Comparison of ENCODE assay signal across 36 mouse cellular contexts in the genomic region with DNA sequence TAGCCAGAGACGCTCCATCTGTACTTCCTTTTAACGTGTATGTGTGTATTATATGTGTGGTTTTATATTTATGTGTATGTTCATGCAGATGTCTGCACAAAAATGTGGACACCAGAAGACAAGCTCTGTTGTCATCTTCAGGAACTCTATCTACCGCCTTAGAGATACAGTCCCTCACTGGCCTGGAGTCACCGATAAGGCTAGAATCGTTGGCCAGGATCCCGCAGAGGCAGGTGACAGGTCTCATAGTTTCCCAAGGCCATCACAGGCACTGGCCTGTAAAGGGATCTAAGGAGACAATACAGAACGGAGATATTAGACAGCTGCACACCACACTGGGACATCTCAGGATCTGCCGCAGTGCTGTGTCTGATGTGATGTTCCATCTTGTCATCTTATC. TPM values are rescaled to one million over a fixed set of nuclear protein-coding genes. Genes with fewer than 3 reads are reported as not detected.
DNase-seq lines count a peak whose midpoint lies in the region; ATAC-seq and TF ChIP-seq lines count a peak whose summit lies in the region.
"Had no signal": no experiment of that assay in that cellular context is flagged by ENCODE, and none has a peak within 500 bp of the region (broad histone marks: within the 10 kb centered on the region; RNA-seq: fewer than 3 reads in every experiment).

No protein-coding gene starts in this region.

- TF ChIP-seq POLR2A in MEL (IDR thresholded peaks at IDR 0.05; ENCODE audit: control insufficient read depth in 1 of 2, insufficient read depth in 1 of 2, low read depth in 1 of 2, low read length in 2 of 2, poor library complexity in 1 of 2), result no peak

- peaks cover 12 to 35% of the 10 kb centered on the region in 2 experiments for H3K4me1 ChIP-seq in MEL (ENCODE audit: control insufficient read depth in 1 of 2, insufficient read depth in 2 of 2, low read length in 2 of 2)
- peaks cover 66% of the 10 kb centered on the region for H3K4me1 ChIP-seq in liver, embryonic 13.5 days (replicated peaks)
- no peaks in the 10 kb centered on the region for H3K4me1 ChIP-seq in hindbrain, embryonic 12.5 days
- no peaks in the 10 kb centered on the region for H3K4me1 ChIP-seq in kidney, embryonic 16.5 days (ENCODE audit: insufficient read depth, low read length)
- H3K4me1 ChIP-seq in midbrain, embryonic 14.5 days (ENCODE audit: control insufficient read depth, insufficient read depth, low read length), result no peaks in the 10 kb centered on the region
- H3K4me1 ChIP-seq: embryonic facial prominence, embryonic 13.5 days; forebrain, embryonic 15.5 days; limb, embryonic 13.5 days; neural tube, embryonic 13.5 days had no signal

- 37% methylated on average over 8 of the region's 8 CpGs for WGBS in liver, embryonic 13.5 days (ENCODE audit: insufficient replicate concordance)
- 94% methylated on average over 8 of the region's 8 CpGs for WGBS in hindbrain, embryonic 12.5 days
- 90% methylated on average over 8 of the region's 8 CpGs for whole genome bisulfite sequencing in kidney, embryonic 16.5 days
- WGBS in midbrain, embryonic 14.5 days, result 92% methylated on average over 8 of the region's 8 CpGs

- TF ChIP-seq EP300 in MEL (IDR thresholded peaks at IDR 0.05; ENCODE audit: low read depth in 1 of 2, low read length in 2 of 2), result peak; percentile 67 to 89

- no peak for TF ChIP-seq RAD21 in MEL (IDR thresholded peaks at IDR 0.05; ENCODE audit: low read depth, low read length)

- peaks cover 0 to 27% of the 10 kb centered on the region in 2 experiments; a peak in 2 of 4 replicates for H3K36me3 ChIP-seq in MEL (ENCODE audit: control insufficient read depth in 1 of 2, insufficient read depth in 2 of 2, low read length in 2 of 2)
- no peaks in the 10 kb centered on the region for H3K36me3 ChIP-seq in liver, embryonic 13.5 days
- H3K36me3 ChIP-seq in hindbrain, embryonic 12.5 days, result no peaks in the 10 kb centered on the region
- H3K36me3 ChIP-seq in kidney, embryonic 16.5 days (ENCODE audit: insufficient read depth, low read length), result no peaks in the 10 kb centered on the region
- no peaks in the 10 kb centered on the region for H3K36me3 ChIP-seq in midbrain, embryonic 14.5 days (ENCODE audit: control insufficient read depth, insufficient read depth, low read length)
- H3K36me3 ChIP-seq: embryonic facial prominence, embryonic 13.5 days; forebrain, embryonic 15.5 days; limb, embryonic 13.5 days; neural tube, embryonic 13.5 days had no signal

- peak overlapping the region; percentile 63 for H3K4me2 ChIP-seq in liver, embryonic 13.5 days
- no peak overlapping the region for H3K4me2 ChIP-seq in hindbrain, embryonic 12.5 days (replicated peaks)
- no peak overlapping the region for H3K4me2 ChIP-seq in kidney, embryonic 16.5 days (replicated peaks; ENCODE audit: low read depth, low read length)
- H3K4me2 ChIP-seq in midbrain, embryonic 14.5 days (ENCODE audit: low read length), result no peak overlapping the region
- H3K4me2 ChIP-seq: embryonic facial prominence, embryonic 13.5 days; forebrain, embryonic 15.5 days; hindbrain, embryonic 14.5 days; limb, embryonic 13.5 days; lung, embryonic 14.5 days; neural tube, embryonic 13.5 days had no signal

- peaks cover 0 to under 1% of the 10 kb centered on the region in 2 experiments; a peak in 2 of 4 replicates for H3K27me3 ChIP-seq in MEL (ENCODE audit: control insufficient read depth in 1 of 2, insufficient read depth in 2 of 2, low read length in 2 of 2)
- 0 out of 2 replicates have a peak, but pooled peaks cover 1% of the 10 kb centered on the region for H3K27me3 ChIP-seq in liver, embryonic 13.5 days
- no peaks in the 10 kb centered on the region; the same call in 1 of the 2 replicates for H3K27me3 ChIP-seq in hindbrain, embryonic 12.5 days
- H3K27me3 ChIP-seq in kidney, embryonic 16.5 days (ENCODE audit: insufficient read depth, low read length), result no peaks in the 10 kb centered on the region
- no peaks in the 10 kb centered on the region for H3K27me3 ChIP-seq in midbrain, embryonic 14.5 days (ENCODE audit: control insufficient read depth, insufficient read depth, low read length)
- H3K27me3 ChIP-seq: forebrain, embryonic 15.5 days; limb, embryonic 13.5 days; neural tube, embryonic 13.5 days had no signal

- no peak for TF ChIP-seq CTCF in MEL (IDR thresholded peaks at IDR 0.05 in 2 of 3, conservative IDR thresholded peaks at IDR 0.05 in 1 of 3; ENCODE audit: control insufficient read depth in 1 of 3, insufficient read depth in 1 of 3, low read depth in 2 of 3, low read length in 3 of 3, poor library complexity in 1 of 3, severe bottlenecking in 1 of 3)

- no peak overlapping the region for H3K9ac ChIP-seq in MEL (ENCODE audit: control insufficient read depth, low read depth, low read length, poor library complexity, severe bottlenecking)
- H3K9ac ChIP-seq in liver, embryonic 13.5 days, result peak overlapping the region; percentile 71
- no peak overlapping the region for H3K9ac ChIP-seq in hindbrain, embryonic 12.5 days
- no peak overlapping the region for H3K9ac ChIP-seq in kidney, embryonic 16.5 days (replicated peaks; ENCODE audit: low read length)
- no peak overlapping the region for H3K9ac ChIP-seq in midbrain, embryonic 14.5 days (replicated peaks; ENCODE audit: low read length)
- H3K9ac ChIP-seq: embryonic facial prominence, embryonic 13.5 days; forebrain, embryonic 15.5 days; hindbrain, embryonic 14.5 days; limb, embryonic 13.5 days; lung, embryonic 14.5 days; neural tube, embryonic 13.5 days had no signal

- no peaks in the 10 kb centered on the region for H3K79me2 ChIP-seq in MEL (ENCODE audit: control insufficient read depth, insufficient read depth, low read length, poor library complexity)

- H3K27ac ChIP-seq in MEL (ENCODE audit: control insufficient read depth, low read depth, low read length), result peak overlapping the region; percentile 50
- peak overlapping the region; percentile 100 for H3K27ac ChIP-seq in liver, embryonic 13.5 days
- no peak overlapping the region for H3K27ac ChIP-seq in hindbrain, embryonic 12.5 days
- no peak overlapping the region for H3K27ac ChIP-seq in kidney, embryonic 16.5 days (ENCODE audit: low read length)
- H3K27ac ChIP-seq in midbrain, embryonic 14.5 days (replicated peaks; ENCODE audit: low read depth, low read length), result no peak overlapping the region
- H3K27ac ChIP-seq: embryonic facial prominence, embryonic 13.5 days; forebrain, embryonic 15.5 days; heart, adult 2 months; hindbrain, embryonic 14.5 days; limb, embryonic 13.5 days; neural tube, embryonic 13.5 days had no signal

- no peak overlapping the region for H3K4me3 ChIP-seq in MEL (ENCODE audit: control insufficient read depth in 1 of 2, insufficient read depth in 1 of 2, low read depth in 2 of 2, low read length in 2 of 2)
- no peak overlapping the region for H3K4me3 ChIP-seq in liver, embryonic 13.5 days (replicated peaks)
- H3K4me3 ChIP-seq in hindbrain, embryonic 12.5 days, result no peak overlapping the region
- H3K4me3 ChIP-seq in kidney, embryonic 16.5 days (ENCODE audit: low read length), result no peak overlapping the region
- H3K4me3 ChIP-seq in midbrain, embryonic 14.5 days (replicated peaks; ENCODE audit: low read depth, low read length), result no peak overlapping the region
- H3K4me3 ChIP-seq: embryonic facial prominence, embryonic 13.5 days; forebrain, embryonic 15.5 days; heart, adult 2 months; limb, embryonic 13.5 days; myocyte; neural tube, embryonic 13.5 days had no signal

- ATAC-seq in erythroblast, adult 5-6 weeks (replicated peaks; ENCODE audit: low FRiP score, poor library complexity, severe bottlenecking), result peak; percentile 50
- ATAC-seq in liver, embryonic 13.5 days (ENCODE audit: low read depth), result peak; percentile 37
- peak; percentile 34 for ATAC-seq in megakaryocyte-erythroid progenitor cell, adult 5-6 weeks (replicated peaks; ENCODE audit: low FRiP score, low TSS enrichment, poor library complexity, severe bottlenecking)
- ATAC-seq in hindbrain, embryonic 12.5 days (ENCODE audit: low FRiP score), result no peak
- no peak for ATAC-seq in kidney, embryonic 16.5 days (ENCODE audit: low FRiP score, low TSS enrichment)
- no peak for ATAC-seq in midbrain, embryonic 14.5 days (ENCODE audit: low FRiP score, low TSS enrichment)
- ATAC-seq: activated CD4-positive, CD25-positive, alpha-beta regulatory T cell, adult 4 months; forebrain, embryonic 15.5 days; midbrain, embryonic 16.5 days had no signal

- DNase-seq in MEL (ENCODE audit: low read depth, low spot score), result peak; percentile 68
- peak; percentile 53 for DNase-seq in liver, embryonic 13.5 days
- DNase-seq in kidney, adult 8-10 months, result no peak
- DNase-seq in midbrain, embryonic 14.5 days, result no peak
- DNase-seq: adrenal gland, postnatal 10 days; B cell, adult 2 months; cerebellum, adult 8-10 months; cerebellum, postnatal 36 days; embryo, embryonic 11 days; gastrocnemius, postnatal 14 days; heart, adult 2 months; heart, postnatal 36 days; kidney, postnatal 4 days; lung, embryonic 14.5 days; lung, postnatal 36 days; thymus, adult 2 months had no signal

- no peaks in the 10 kb centered on the region for H3K9me3 ChIP-seq in MEL (replicated peaks; ENCODE audit: insufficient read depth, low read length)
- H3K9me3 ChIP-seq in liver, embryonic 13.5 days (replicated peaks), result peaks cover 6% of the 10 kb centered on the region
- 0 out of 2 replicates have a peak, but pooled peaks cover 4% of the 10 kb centered on the region for H3K9me3 ChIP-seq in hindbrain, embryonic 12.5 days (replicated peaks)
- H3K9me3 ChIP-seq in kidney, embryonic 16.5 days (ENCODE audit: low read length), result no peaks in the 10 kb centered on the region
- H3K9me3 ChIP-seq in midbrain, embryonic 14.5 days (ENCODE audit: control insufficient read depth, low read length), result no peaks in the 10 kb centered on the region
- H3K9me3 ChIP-seq: embryonic facial prominence, embryonic 13.5 days; forebrain, embryonic 15.5 days; neural tube, embryonic 13.5 days had no signal

RNA-seq across cellular contexts. Expression of a gene that starts 5.8 kb away (rescaled TPM):
- total RNA-seq in MEL (2012; rRNA removed), result 5.4 and 13.1 TPM in 2 replicates
- polyA plus RNA-seq in MEL (2012; ENCODE audit: insufficient read depth in 1 of 2, insufficient read length in 2 of 2, low read depth in 1 of 2, low replicate concordance in 2 of 2, missing spikeins in 1 of 2), result 1 to 10 TPM in 1 of 2 experiments, not detected in 1; 5.7 TPM
- 411 and 506 TPM in 2 replicates for total RNA-seq in erythroblast, adult 5-6 weeks (2015; ENCODE audit: low replicate concordance)
- total RNA-seq in erythroblast, adult 5-6 weeks (2017; ENCODE audit: low replicate concordance), result 369 and 379 TPM in 2 replicates
- polyA plus RNA-seq in liver, embryonic 13.5 days (2015; fragmentation: Nextera tagmentation; extraction: Ambion mirVana), result 246 and 259 TPM in 2 replicates
- total RNA-seq in megakaryocyte-erythroid progenitor cell, adult 5-6 weeks (2014; fragmentation: Nextera tagmentation), result 177 and 197 TPM in 2 replicates
- total RNA-seq in megakaryocyte-erythroid progenitor cell, adult 5-6 weeks (2017), result 55.6 and 123 TPM in 2 replicates
- polyA plus RNA-seq in hindbrain, embryonic 12.5 days (2016; fragmentation: Nextera tagmentation; extraction: Ambion mirVana), result 2.4 and 2.6 TPM in 2 replicates
- polyA plus RNA-seq in kidney, embryonic 16.5 days (2015; fragmentation: Nextera tagmentation; extraction: Ambion mirVana), result 0.99 and 1.2 TPM in 2 replicates
- polyA plus RNA-seq in midbrain, embryonic 14.5 days (2014; fragmentation: Nextera tagmentation; extraction: Ambion mirVana), result not detected in 2 replicates
- total RNA-seq: CH12.LX; gastrocnemius, postnatal 14 days; heart, adult 2 months; heart, postnatal 36 days; left cerebral cortex, adult 18-20 months; left cerebral cortex, postnatal 25 days had no signal
- polyA plus RNA-seq: forebrain, embryonic 15.5 days; midbrain, embryonic 16.5 days; myocyte; urinary bladder, adult 2 months had no signal

RNA-seq across cellular contexts. Expression of a gene that starts 11.1 kb away (rescaled TPM):
- 0.75 and 0.96 TPM in 2 replicates for total RNA-seq in MEL (2012; rRNA removed)
- 1 to 10 TPM in 1 of 2 experiments, not detected in 1; 3.1 TPM for polyA plus RNA-seq in MEL (2012; ENCODE audit: insufficient read depth in 1 of 2, insufficient read length in 2 of 2, low read depth in 1 of 2, low replicate concordance in 2 of 2, missing spikeins in 1 of 2)
- 70.4 and 120 TPM in 2 replicates for total RNA-seq in erythroblast, adult 5-6 weeks (2015; ENCODE audit: low replicate concordance)
- 62.4 and 85.2 TPM in 2 replicates for total RNA-seq in erythroblast, adult 5-6 weeks (2017; ENCODE audit: low replicate concordance)
- polyA plus RNA-seq in liver, embryonic 13.5 days (2015; fragmentation: Nextera tagmentation; extraction: Ambion mirVana), result 10.6 and 12.2 TPM in 2 replicates
- total RNA-seq in megakaryocyte-erythroid progenitor cell, adult 5-6 weeks (2014; fragmentation: Nextera tagmentation), result 9.9 and 12.8 TPM in 2 replicates
- 6.5 and 18.5 TPM in 2 replicates for total RNA-seq in megakaryocyte-erythroid progenitor cell, adult 5-6 weeks (2017)
- 10.4 and 10.5 TPM in 2 replicates for polyA plus RNA-seq in hindbrain, embryonic 12.5 days (2016; fragmentation: Nextera tagmentation; extraction: Ambion mirVana)
- 29.6 and 30.7 TPM in 2 replicates for polyA plus RNA-seq in kidney, embryonic 16.5 days (2015; fragmentation: Nextera tagmentation; extraction: Ambion mirVana)
- polyA plus RNA-seq in midbrain, embryonic 14.5 days (2014; fragmentation: Nextera tagmentation; extraction: Ambion mirVana), result 6.0 and 6.3 TPM in 2 replicates

RNA-seq across cellular contexts. Expression of a gene that starts 14.6 kb away (rescaled TPM):
- not detected in 2 replicates for total RNA-seq in MEL (2012; rRNA removed)
- polyA plus RNA-seq in MEL (2012; ENCODE audit: insufficient read depth in 1 of 2, insufficient read length in 2 of 2, low read depth in 1 of 2, low replicate concordance in 2 of 2, missing spikeins in 1 of 2), result not detected
- 0.96 TPM in 1 of 2 replicates, not detected in the other for total RNA-seq in erythroblast, adult 5-6 weeks (2015; ENCODE audit: low replicate concordance)
- total RNA-seq in erythroblast, adult 5-6 weeks (2017; ENCODE audit: low replicate concordance), result not detected in 2 replicates
- polyA plus RNA-seq in liver, embryonic 13.5 days (2015; fragmentation: Nextera tagmentation; extraction: Ambion mirVana), result not detected in 2 replicates
- total RNA-seq in megakaryocyte-erythroid progenitor cell, adult 5-6 weeks (2014; fragmentation: Nextera tagmentation), result not detected in 2 replicates
- not detected in 2 replicates for total RNA-seq in megakaryocyte-erythroid progenitor cell, adult 5-6 weeks (2017)
- not detected in 2 replicates for polyA plus RNA-seq in hindbrain, embryonic 12.5 days (2016; fragmentation: Nextera tagmentation; extraction: Ambion mirVana)
- not detected in 2 replicates for polyA plus RNA-seq in kidney, embryonic 16.5 days (2015; fragmentation: Nextera tagmentation; extraction: Ambion mirVana)
- not detected in 2 replicates for polyA plus RNA-seq in midbrain, embryonic 14.5 days (2014; fragmentation: Nextera tagmentation; extraction: Ambion mirVana)
- total RNA-seq: adrenal gland, postnatal 10 days; CH12.LX; gastrocnemius, postnatal 14 days; heart, adult 2 months; heart, postnatal 36 days; left cerebral cortex, adult 18-20 months; left cerebral cortex, postnatal 25 days had no signal
- polyA plus RNA-seq: activated CD4-positive, CD25-positive, alpha-beta regulatory T cell, adult 4 months; embryonic facial prominence, embryonic 13.5 days; forebrain, embryonic 15.5 days; heart, adult 2 months; heart, embryonic 14.5 days; hindbrain, embryonic 14.5 days; intestine, embryonic 14.5 days; kidney, embryonic 14.5 days; limb, embryonic 13.5 days; lung, embryonic 14.5 days; midbrain, embryonic 16.5 days; myocyte; neural tube, embryonic 13.5 days; stomach, embryonic 16.5 days; thymus, adult 2 months; urinary bladder, adult 2 months had no signal

RNA-seq across cellular contexts. Expression of a gene that starts 25.6 kb away (rescaled TPM):
- 0.08 TPM in 1 of 2 replicates, not detected in the other for total RNA-seq in MEL (2012; rRNA removed)
- polyA plus RNA-seq in MEL (2012; ENCODE audit: insufficient read depth in 1 of 2, insufficient read length in 2 of 2, low read depth in 1 of 2, low replicate concordance in 2 of 2, missing spikeins in 1 of 2), result under 1 TPM in 1 of 2 experiments, not detected in 1; 0.04 TPM
- not detected in 2 replicates for total RNA-seq in erythroblast, adult 5-6 weeks (2015; ENCODE audit: low replicate concordance)
- not detected in 2 replicates for total RNA-seq in erythroblast, adult 5-6 weeks (2017; ENCODE audit: low replicate concordance)
- 0.15 and 0.32 TPM in 2 replicates for polyA plus RNA-seq in liver, embryonic 13.5 days (2015; fragmentation: Nextera tagmentation; extraction: Ambion mirVana)
- total RNA-seq in megakaryocyte-erythroid progenitor cell, adult 5-6 weeks (2014; fragmentation: Nextera tagmentation), result not detected in 2 replicates
- total RNA-seq in megakaryocyte-erythroid progenitor cell, adult 5-6 weeks (2017), result not detected in 2 replicates
- 4.2 and 6.1 TPM in 2 replicates for polyA plus RNA-seq in hindbrain, embryonic 12.5 days (2016; fragmentation: Nextera tagmentation; extraction: Ambion mirVana)
- 63.1 and 64.7 TPM in 2 replicates for polyA plus RNA-seq in kidney, embryonic 16.5 days (2015; fragmentation: Nextera tagmentation; extraction: Ambion mirVana)
- polyA plus RNA-seq in midbrain, embryonic 14.5 days (2014; fragmentation: Nextera tagmentation; extraction: Ambion mirVana), result not detected in 2 replicates
- total RNA-seq: gastrocnemius, postnatal 14 days; heart, adult 2 months; heart, postnatal 36 days; left cerebral cortex, adult 18-20 months; left cerebral cortex, postnatal 25 days had no signal
- polyA plus RNA-seq: activated CD4-positive, CD25-positive, alpha-beta regulatory T cell, adult 4 months; forebrain, embryonic 15.5 days; hindbrain, embryonic 14.5 days; midbrain, embryonic 16.5 days; myocyte had no signal

Comparison
In these comparisons a context has a peak if more than half of its experiments do, and no peak if none do; other contexts are left out.
1. DNase-seq: peak in MEL (single experiment) and liver, embryonic 13.5 days (single experiment); none in kidney, adult 8-10 months (0 of 2) and midbrain, embryonic 14.5 days (single experiment).
2. H3K27ac ChIP-seq: peak in MEL (single experiment) and liver, embryonic 13.5 days (single experiment); none in hindbrain, embryonic 12.5 days (single experiment), kidney, embryonic 16.5 days (single experiment) and midbrain, embryonic 14.5 days (single experiment).
3. ATAC-seq: peak in erythroblast, adult 5-6 weeks (single experiment), liver, embryonic 13.5 days (single experiment) and megakaryocyte-erythroid progenitor cell, adult 5-6 weeks (single experiment); none in hindbrain, embryonic 12.5 days (single experiment), kidney, embryonic 16.5 days (single experiment) and midbrain, embryonic 14.5 days (single experiment).
4. RNA of a gene that starts 5.8 kb away (polyA plus RNA-seq): 246 to 259 TPM in liver, embryonic 13.5 days; 5.7 TPM in MEL, 2.4 to 2.6 TPM in hindbrain, embryonic 12.5 days, 0.99 to 1.2 TPM in kidney, embryonic 16.5 days and not detected in midbrain, embryonic 14.5 days; every median in the first group is over 10 times any median in the second.